Mouse (Mus musculus) kidney, postnatal 25 days (tissue): ENCODE data around the gene 2010003K11Rik.

ENCODE experiments used
- DNase-seq, 2 experiments: peaks; one replicate each; pipeline ENCODE4 v3.0.0; 2021; ENCODE audit warnings: mixed read lengths in 2 of 2

The 2010003K11Rik gene

GRCm38 (mm10) chr19:4496535-4497262, 1.7 kb downstream of the 2010003K11Rik start:
- DNase-seq, result peak; percentile 71 to 83

- no peak for DNase-seq
Observed at GRCm38 (mm10) chr19:4495814-4496213, 2.6 kb downstream of the 2010003K11Rik start.

- DNase-seq, result no peak
Observed at GRCm38 (mm10) chr19:4494707-4495106, 3.7 kb downstream of the 2010003K11Rik start.

GRCm38 (mm10) chr19:4492526-4493296, 5.7 kb downstream of the 2010003K11Rik start:
- DNase-seq, result peak; percentile 77 to 94

- DNase-seq, result no peak
Observed at GRCm38 (mm10) chr19:4491080-4491695, 7.2 kb downstream of the 2010003K11Rik start.

- no peak for DNase-seq
Observed at GRCm38 (mm10) chr19:4487877-4488276, 10.5 kb downstream of the 2010003K11Rik start.

- DNase-seq, result no peak
Observed at GRCm38 (mm10) chr19:4485006-4485405, 13.4 kb downstream of the 2010003K11Rik start.

GRCm38 (mm10) chr19:4482111-4482859, 16.1 kb downstream of the 2010003K11Rik start:
- DNase-seq, result no peak

GRCm38 (mm10) chr19:4481326-4481725, 17.1 kb downstream of the 2010003K11Rik start:
- no peak for DNase-seq

- no peak for DNase-seq
Observed at GRCm38 (mm10) chr19:4480041-4480440, 18.3 kb downstream of the 2010003K11Rik start.

- no peak for DNase-seq
Observed at GRCm38 (mm10) chr19:4478190-4478516, 20.2 kb downstream of the 2010003K11Rik start.

- DNase-seq, result peak in 1 of 2 experiments; percentile 67
Observed at GRCm38 (mm10) chr19:4477345-4478189, 20.8 kb downstream of the 2010003K11Rik start, which contains the start of gene Syt12. TSS of gene Syt12 (minus strand) at chr19:4477447.

GRCm38 (mm10) chr19:4476601-4477257, 21.7 kb downstream of the 2010003K11Rik start:
- peak; percentile 39 to 57 for DNase-seq

GRCm38 (mm10) chr19:4475224-4475925, 23.0 kb downstream of the 2010003K11Rik start:
- DNase-seq, result no peak

GRCm38 (mm10) chr19:4474739-4475138, 23.6 kb downstream of the 2010003K11Rik start:
- no peak for DNase-seq

GRCm38 (mm10) chr19:4473549-4473948, 24.8 kb downstream of the 2010003K11Rik start:
- no peak for DNase-seq

GRCm38 (mm10) chr19:4468363-4468762, 30.0 kb downstream of the 2010003K11Rik start:
- peak in 1 of 2 experiments; percentile 63 for DNase-seq

- DNase-seq, result peak; percentile 29 to 67
Observed at GRCm38 (mm10) chr19:4464666-4465065, 33.7 kb downstream of the 2010003K11Rik start.

GRCm38 (mm10) chr19:4461981-4462380, 36.4 kb downstream of the 2010003K11Rik start:
- DNase-seq, result no peak

GRCm38 (mm10) chr19:4456227-4456626, 42.2 kb downstream of the 2010003K11Rik start:
- peak; percentile 59 to 78 for DNase-seq
